Mouse (Mus musculus): ENCODE data around the gene Sp1. TPM values are rescaled to one million over a fixed set of nuclear protein-coding genes. Genes with fewer than 3 reads are reported as not detected.

The Sp1 gene
- total and polyA plus RNA-seq, 2 experiments from 2014 or later = 3.1 to 32.1 TPM

- no peak for ATAC-seq (ENCODE audit: insufficient read depth, low read depth)
- Histone ChIP-seq H3K4me3 (ENCODE audit: low read depth, low read length) (no peak overlapping the region), H3K27me3 (ENCODE audit: control insufficient read depth, insufficient read depth, low read length) (no peaks in the 10 kb centered on the region), H3K36me3 (replicated peaks; ENCODE audit: control insufficient read depth, insufficient read depth, low read length) (peaks cover 41% of the 10 kb centered on the region), H3K27ac (ENCODE audit: low read depth) (no peak overlapping the region), H3K4me2 (ENCODE audit: low read depth, low read length) (no peak overlapping the region), H3K9me3 (replicated peaks; ENCODE audit: control insufficient read depth, low read length) (no peaks in the 10 kb centered on the region), H3K4me1 (ENCODE audit: control insufficient read depth, insufficient read depth) (no peaks in the 10 kb centered on the region; the same call in 1 of the 2 replicates), H3K9ac (replicated peaks; ENCODE audit: low read depth, low read length) (no peak overlapping the region; the same call in 1 of the 2 replicates)
- TF ChIP-seq EP300 (IDR thresholded peaks at IDR 0.05; ENCODE audit: low read depth) (no peak), CTCF (IDR thresholded peaks at IDR 0.05; ENCODE audit: low read depth) (no peak)
- WGBS = 53% methylated on average over 2 of the region's 2 CpGs
- no peak for DNase-seq (ENCODE audit: low spot score)
Measured at GRCm38 (mm10) chr15:102424657-102425056, 18.7 kb downstream of the Sp1 start.

GRCm38 (mm10) chr15:102426963-102427362, 21.0 kb downstream of the Sp1 start:
- Histone ChIP-seq H3K27me3 (ENCODE audit: control insufficient read depth, insufficient read depth, low read length) (no peaks in the 10 kb centered on the region), H3K4me2 (ENCODE audit: low read depth, low read length) (no peak overlapping the region), H3K36me3 (replicated peaks; ENCODE audit: control insufficient read depth, insufficient read depth, low read length) (peaks cover 63% of the 10 kb centered on the region)

GRCm38 (mm10) chr15:102432046-102432445, 26.1 kb downstream of the Sp1 start:
- peaks cover 85% of the 10 kb centered on the region for H3K36me3 ChIP-seq (replicated peaks; ENCODE audit: control insufficient read depth, insufficient read depth, low read length)
- no peaks in the 10 kb centered on the region for H3K9me3 ChIP-seq (replicated peaks; ENCODE audit: control insufficient read depth, low read length)
- no peak for TF ChIP-seq EP300 (IDR thresholded peaks at IDR 0.05; ENCODE audit: low read depth)
- TF ChIP-seq CTCF (IDR thresholded peaks at IDR 0.05; ENCODE audit: low read depth) = no peak
- H3K4me3 ChIP-seq (ENCODE audit: low read depth, low read length) = no peak overlapping the region
- H3K4me1 ChIP-seq (ENCODE audit: control insufficient read depth, insufficient read depth) = no peaks in the 10 kb centered on the region
- H3K27ac ChIP-seq (ENCODE audit: low read depth) = no peak overlapping the region
- no peak for DNase-seq (ENCODE audit: low spot score)
- H3K27me3 ChIP-seq (ENCODE audit: control insufficient read depth, insufficient read depth, low read length) = no peaks in the 10 kb centered on the region
- H3K9ac ChIP-seq (replicated peaks; ENCODE audit: low read depth, low read length) = no peak overlapping the region
- H3K4me2 ChIP-seq (ENCODE audit: low read depth, low read length) = no peak overlapping the region
- ATAC-seq (ENCODE audit: insufficient read depth, low read depth) = no peak
- 80% methylated on average over 1 of the region's 1 CpGs for WGBS

More at GRCm38 (mm10) chr15:102426963-102427362, 21.0 kb downstream of the Sp1 start:
- Histone ChIP-seq H3K4me3 (ENCODE audit: low read depth, low read length) (no peak overlapping the region), H3K4me1 (ENCODE audit: control insufficient read depth, insufficient read depth) (no peaks in the 10 kb centered on the region), H3K9ac (replicated peaks; ENCODE audit: low read depth, low read length) (no peak overlapping the region), H3K27ac (ENCODE audit: low read depth) (no peak overlapping the region), H3K9me3 (replicated peaks; ENCODE audit: control insufficient read depth, low read length) (no peaks in the 10 kb centered on the region)
- TF ChIP-seq CTCF (IDR thresholded peaks at IDR 0.05; ENCODE audit: low read depth) (no peak), EP300 (IDR thresholded peaks at IDR 0.05; ENCODE audit: low read depth) (no peak)
- ATAC-seq (ENCODE audit: insufficient read depth, low read depth) (no peak), DNase-seq (ENCODE audit: low spot score) (no peak)
- 96% methylated on average over 1 of the region's 1 CpGs for WGBS

- Histone ChIP-seq H3K36me3 (replicated peaks; ENCODE audit: control insufficient read depth, insufficient read depth, low read length) (peaks cover 76% of the 10 kb centered on the region), H3K27me3 (ENCODE audit: control insufficient read depth, insufficient read depth, low read length) (no peaks in the 10 kb centered on the region), H3K4me3 (ENCODE audit: low read depth, low read length) (no peak overlapping the region), H3K4me2 (ENCODE audit: low read depth, low read length) (no peak overlapping the region), H3K9ac (replicated peaks; ENCODE audit: low read depth, low read length) (no peak overlapping the region), H3K4me1 (ENCODE audit: control insufficient read depth, insufficient read depth) (no peaks in the 10 kb centered on the region), H3K27ac (ENCODE audit: low read depth) (no peak overlapping the region), H3K9me3 (replicated peaks; ENCODE audit: control insufficient read depth, low read length) (no peaks in the 10 kb centered on the region)
- ATAC-seq (ENCODE audit: insufficient read depth, low read depth) (no peak), DNase-seq (ENCODE audit: low spot score) (no peak)
- TF ChIP-seq EP300 (IDR thresholded peaks at IDR 0.05; ENCODE audit: low read depth) (no peak), CTCF (IDR thresholded peaks at IDR 0.05; ENCODE audit: low read depth) (no peak)
- 90% methylated on average over 4 of the region's 4 CpGs for WGBS
Measured at GRCm38 (mm10) chr15:102433173-102433572, 27.2 kb downstream of the Sp1 start.

- Histone ChIP-seq H3K27me3 (ENCODE audit: control insufficient read depth, insufficient read depth, low read length) (no peaks in the 10 kb centered on the region), H3K36me3 (replicated peaks; ENCODE audit: control insufficient read depth, insufficient read depth, low read length) (no peaks in the 10 kb centered on the region), H3K27ac (ENCODE audit: low read depth) (no peak overlapping the region), H3K4me3 (ENCODE audit: low read depth, low read length) (no peak overlapping the region), H3K9me3 (replicated peaks; ENCODE audit: control insufficient read depth, low read length) (no peaks in the 10 kb centered on the region), H3K9ac (replicated peaks; ENCODE audit: low read depth, low read length) (no peak overlapping the region), H3K4me1 (ENCODE audit: control insufficient read depth, insufficient read depth) (no peaks in the 10 kb centered on the region), H3K4me2 (ENCODE audit: low read depth, low read length) (no peak overlapping the region)
- no peak for TF ChIP-seq EP300 (IDR thresholded peaks at IDR 0.05; ENCODE audit: low read depth)
- peak; percentile 78 for TF ChIP-seq CTCF (IDR thresholded peaks at IDR 0.05; ENCODE audit: low read depth)
- ATAC-seq (ENCODE audit: insufficient read depth, low read depth) (peak; percentile 58; the same call in 1 of the 2 replicates), DNase-seq (ENCODE audit: low spot score) (peak; percentile 69)
- 46% methylated on average over 2 of the region's 2 CpGs for WGBS
Measured at GRCm38 (mm10) chr15:102442490-102442889, 36.5 kb downstream of the Sp1 start.

GRCm38 (mm10) chr15:102445146-102445545, 39.2 kb downstream of the Sp1 start, which contains the start of gene Amhr2:
Gene Amhr2, plus strand, starts transcription at chr15:102445367.
- Histone ChIP-seq H3K9me3 (replicated peaks; ENCODE audit: control insufficient read depth, low read length) (no peaks in the 10 kb centered on the region), H3K4me1 (ENCODE audit: control insufficient read depth, insufficient read depth) (no peaks in the 10 kb centered on the region), H3K4me3 (ENCODE audit: low read depth, low read length) (no peak within 1 kb of the TSS), H3K27me3 (ENCODE audit: control insufficient read depth, insufficient read depth, low read length) (no peaks in the 10 kb centered on the region), H3K36me3 (replicated peaks; ENCODE audit: control insufficient read depth, insufficient read depth, low read length) (no peaks in the 10 kb centered on the region), H3K9ac (replicated peaks; ENCODE audit: low read depth, low read length) (0 out of 2 replicates have a peak within 1 kb of the TSS, but pooled peaks have one; percentile 6), H3K4me2 (ENCODE audit: low read depth, low read length) (no peak within 1 kb of the TSS), H3K27ac (ENCODE audit: low read depth) (no peak within 1 kb of the TSS)
- no peak for DNase-seq (ENCODE audit: low spot score)
- no peak for ATAC-seq (ENCODE audit: insufficient read depth, low read depth)
- WGBS = 65% methylated on average over 8 of the region's 8 CpGs
- no peak for TF ChIP-seq CTCF (IDR thresholded peaks at IDR 0.05; ENCODE audit: low read depth)

All from heart, postnatal 0 days (tissue).